Mouse (Mus musculus) G1E (cell line): ENCODE measurements around the gene Wwp2.

Experiments
- CTCF ChIP-seq: IDR thresholded peaks from 2 replicates; pipeline ENCODE4 v1.5.1; 2012; ENCODE audit warnings: low read depth, low read length, inconsistent platforms, mixed read lengths
- GATA1 ChIP-seq: IDR thresholded peaks from 2 replicates; pipeline ENCODE4 v1.6.1; 2012; ENCODE audit warnings: borderline replicate concordance, low read length, inconsistent platforms, mixed read lengths
- POLR2AphosphoS5 ChIP-seq: IDR thresholded peaks from 2 replicates; pipeline ENCODE4 v1.6.1; 2012; ENCODE audit warnings: low read depth, low read length, inconsistent platforms; ENCODE audit not compliant: insufficient replicate concordance

DNA sequence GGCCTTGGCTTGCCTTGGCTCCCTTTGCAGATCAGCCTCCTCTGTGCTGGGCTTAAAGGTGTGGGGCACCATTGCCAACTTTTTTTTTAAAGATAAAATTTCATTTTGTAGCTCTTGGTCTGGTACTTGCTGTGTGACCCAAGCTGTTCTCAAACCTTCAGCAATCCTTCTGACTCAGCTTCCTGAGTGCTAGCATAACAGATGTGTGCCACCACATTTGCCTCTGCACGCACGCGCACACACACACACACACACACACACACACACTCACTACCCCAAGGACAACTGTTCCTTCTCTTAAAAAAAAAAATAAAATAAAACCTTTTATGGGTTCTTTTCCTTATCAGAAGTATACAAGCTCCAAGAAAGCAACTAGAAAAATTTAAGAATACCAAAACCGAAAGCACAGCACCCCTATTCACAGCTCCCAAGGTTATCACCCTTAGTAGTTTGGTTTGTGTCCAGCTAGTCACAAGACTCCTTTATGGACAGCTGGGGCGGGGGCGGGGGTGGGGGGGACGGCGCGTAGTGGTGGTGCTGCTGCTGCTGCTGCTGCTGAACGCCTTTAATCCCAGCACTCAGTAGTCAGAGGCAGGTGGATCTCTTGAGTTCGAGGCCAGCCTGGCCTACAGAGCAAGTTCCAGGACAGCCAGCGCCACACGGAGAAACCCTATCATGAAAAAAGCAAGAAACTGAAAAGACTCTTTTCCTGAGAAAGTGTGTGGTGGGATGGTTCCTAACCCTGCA lies 68.2 kb downstream of the Wwp2 start:
- TF ChIP-seq CTCF (no peak), GATA1 (no peak), POLR2AphosphoS5 (no peak)
